Mouse (Mus musculus): ENCODE results near the gene Ppfibp1.

Ppfibp1 gene

GRCm38 (mm10) chr6:146913489-146914198 is 25.4 kb downstream of the Ppfibp1 start:
- no peak for DNase-seq (ENCODE audit: low spot score in 2 of 2)

- no peak for DNase-seq (ENCODE audit: low spot score in 2 of 2)
Observed at GRCm38 (mm10) chr6:146915808-146916207, 27.5 kb downstream of the Ppfibp1 start.

DNA sequence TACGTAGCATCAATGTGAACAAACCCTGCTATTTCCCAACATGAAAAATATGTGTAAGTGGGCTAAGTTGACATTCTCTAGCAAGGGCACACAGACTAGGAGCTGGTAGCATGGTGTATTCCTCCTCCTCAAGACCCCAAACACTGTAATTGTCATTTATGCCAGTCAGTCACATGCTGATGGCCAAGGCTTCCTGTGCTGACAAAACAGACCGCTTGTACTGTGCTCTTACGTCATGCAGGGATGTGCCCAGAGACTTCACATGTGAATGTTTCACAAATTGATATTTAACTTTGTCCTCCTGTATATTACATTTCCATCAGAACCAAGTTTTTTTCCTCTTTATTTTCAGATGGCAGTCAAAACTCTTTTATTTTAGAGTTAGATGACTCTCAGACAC is 29.1 kb downstream of the Ppfibp1 start:
- DNase-seq (ENCODE audit: low spot score in 2 of 2), result no peak

DNA sequence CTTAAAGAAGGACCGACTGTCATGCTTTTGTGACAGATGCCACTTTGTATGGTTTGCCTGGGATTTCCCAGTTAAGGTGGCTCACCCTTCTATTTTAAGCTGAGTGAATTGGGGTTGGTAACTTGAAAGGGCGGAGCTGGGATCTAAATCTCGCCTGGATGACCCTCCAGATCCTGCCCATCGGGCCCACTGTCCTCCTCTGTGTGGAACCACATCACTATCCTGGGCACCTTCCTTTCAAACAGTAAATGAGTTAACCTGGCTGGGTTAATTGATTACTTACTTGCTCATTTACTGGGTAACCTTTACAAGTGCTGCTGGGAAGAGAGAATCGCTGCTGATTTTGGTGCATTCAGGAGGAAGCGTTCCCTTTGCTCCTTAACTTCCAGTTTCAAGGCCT is 30.1 kb downstream of the Ppfibp1 start:
- no peak for DNase-seq (ENCODE audit: low spot score in 2 of 2)

DNA sequence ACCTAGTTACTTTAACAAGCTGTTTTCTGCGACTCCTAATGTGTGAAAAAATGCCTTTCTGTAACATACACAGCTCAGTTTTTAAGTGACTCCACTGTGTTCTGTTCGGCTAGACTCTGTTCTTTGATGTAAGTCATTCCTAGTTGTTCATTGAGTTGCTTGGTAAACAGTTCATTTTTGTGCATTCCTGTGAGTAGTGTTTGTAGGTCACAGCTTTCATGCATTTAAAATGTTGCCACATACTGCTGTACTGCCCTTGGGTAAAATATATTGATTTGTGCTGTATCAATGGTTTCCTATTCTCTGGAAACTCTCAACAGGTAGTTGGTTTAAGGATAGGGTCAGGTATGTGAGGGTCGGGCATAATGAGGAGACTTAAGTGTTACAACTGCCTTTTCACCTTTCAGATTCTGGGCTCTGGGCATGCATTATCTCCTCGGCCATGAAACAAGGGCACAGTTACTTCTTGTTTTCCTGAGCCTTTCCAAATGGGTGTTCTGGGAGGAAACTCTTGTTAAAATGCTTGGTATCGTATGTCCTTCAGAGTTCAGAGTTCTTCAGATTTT is 38.2 kb downstream of the Ppfibp1 start:
- DNase-seq (ENCODE audit: low spot score in 2 of 2), result no peak

DNA sequence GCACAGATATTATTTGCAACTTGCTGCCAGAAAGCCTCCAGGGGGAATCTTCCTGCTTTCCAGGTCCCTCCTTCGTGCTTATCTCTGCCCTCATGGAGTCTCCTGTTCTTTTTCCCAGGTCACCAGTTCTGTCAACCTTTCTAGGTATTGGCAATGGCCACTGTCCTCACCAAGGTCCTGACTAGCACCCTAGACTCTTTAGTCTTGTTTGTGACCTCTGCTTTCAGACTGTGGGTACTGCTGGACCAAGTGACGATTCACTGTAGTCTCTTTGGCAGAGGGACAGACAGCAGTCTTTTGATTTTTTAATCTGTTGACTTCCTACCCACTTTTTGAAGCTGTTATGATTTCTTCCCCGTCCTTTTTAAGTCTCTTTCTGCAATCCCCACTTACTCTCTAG is 39.8 kb downstream of the Ppfibp1 start:
- no peak for DNase-seq (ENCODE audit: low spot score in 2 of 2)

DNA sequence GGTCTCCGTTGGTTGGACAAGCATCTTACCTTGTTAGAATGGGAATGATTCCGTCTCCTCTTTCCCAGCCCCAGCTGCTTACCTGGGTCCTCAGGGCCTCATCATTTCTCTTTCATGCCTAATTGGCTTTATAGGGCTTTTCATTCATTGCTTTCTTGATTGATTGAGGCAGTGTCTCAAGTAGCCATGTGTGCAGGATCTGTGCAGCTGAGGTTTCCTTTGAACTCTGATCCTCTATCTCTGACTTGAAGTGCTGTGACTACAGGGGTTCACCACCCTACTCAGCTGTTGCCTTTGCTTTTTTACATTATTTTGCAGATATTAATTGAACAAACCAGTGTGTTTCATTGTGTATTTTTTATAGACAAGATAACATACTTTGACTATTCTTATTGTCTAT is 40.7 kb downstream of the Ppfibp1 start:
- no peak for DNase-seq (ENCODE audit: low spot score in 2 of 2)

GRCm38 (mm10) chr6:146933123-146933522 is 44.8 kb downstream of the Ppfibp1 start:
- DNase-seq (ENCODE audit: low spot score in 2 of 2), result no peak

- DNase-seq (ENCODE audit: low spot score in 2 of 2), result peak in 1 of 2 experiments; percentile 41
Observed at GRCm38 (mm10) chr6:146935957-146936356, 47.7 kb downstream of the Ppfibp1 start.

- no peak for DNase-seq (ENCODE audit: low spot score in 2 of 2)
Observed at GRCm38 (mm10) chr6:146939026-146939425, 50.7 kb downstream of the Ppfibp1 start.

DNA sequence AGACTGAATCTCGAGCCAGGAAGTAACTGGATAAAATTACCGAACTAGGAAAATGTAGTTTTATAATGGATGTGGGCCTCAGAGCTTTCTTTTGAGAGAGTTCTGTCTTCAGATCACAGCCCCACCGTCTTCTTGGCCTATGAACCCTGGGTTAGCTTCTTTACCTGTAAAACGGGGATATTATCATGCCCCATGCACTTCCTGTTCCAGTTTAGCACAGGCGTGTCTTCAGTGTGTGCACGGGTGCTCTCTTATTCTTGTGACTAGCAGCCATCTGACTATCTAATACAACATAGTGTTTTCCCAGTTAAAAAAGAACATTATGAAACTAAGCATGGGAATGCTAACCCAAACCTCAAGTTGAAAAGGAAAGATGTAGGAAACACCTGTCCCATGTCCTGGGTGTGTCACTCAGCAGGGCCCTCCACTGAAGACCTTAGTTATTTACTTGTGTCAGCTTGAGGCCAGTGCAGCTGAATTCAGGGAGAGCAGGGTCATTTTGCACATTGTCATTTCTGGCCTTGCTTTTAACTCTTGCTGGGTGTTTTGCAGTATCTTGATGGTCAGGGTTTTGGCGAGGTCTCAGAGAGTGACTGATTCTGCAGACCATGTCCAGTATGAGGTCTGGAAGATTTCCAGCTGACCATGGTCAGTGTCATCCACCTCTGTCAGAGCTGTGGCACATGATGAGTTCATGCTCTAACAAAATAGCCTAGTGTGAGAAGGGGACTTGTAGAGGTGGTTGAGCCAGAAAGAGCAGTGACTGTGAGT is 53.4 kb downstream of the Ppfibp1 start:
- DNase-seq (ENCODE audit: low spot score in 2 of 2), result no peak

GRCm38 (mm10) chr6:146944009-146944408 is 55.7 kb downstream of the Ppfibp1 start:
- no peak for DNase-seq (ENCODE audit: low spot score in 2 of 2)

DNA sequence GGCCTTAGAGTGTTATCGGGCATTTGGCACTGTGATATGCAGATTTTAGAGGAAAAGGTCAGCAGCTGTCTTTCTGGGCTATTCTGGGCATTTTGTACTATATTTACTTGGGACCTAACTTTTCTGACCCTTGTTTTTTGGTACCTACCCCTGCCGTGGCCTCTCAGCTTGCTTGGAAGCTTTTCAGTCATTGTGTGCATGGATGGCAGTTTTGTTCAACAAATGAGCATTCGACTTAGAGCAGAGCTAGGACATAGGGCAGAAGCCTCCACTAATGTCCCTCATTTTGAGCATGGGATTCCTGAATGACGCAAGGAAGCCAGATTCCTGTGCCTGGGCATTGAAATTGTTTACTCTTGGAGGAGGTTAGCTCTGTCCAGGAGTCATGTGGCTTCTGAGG is 56.5 kb downstream of the Ppfibp1 start:
- no peak for DNase-seq (ENCODE audit: low spot score in 2 of 2)

GRCm38 (mm10) chr6:146946327-146947029 is 58.2 kb downstream of the Ppfibp1 start:
- DNase-seq (ENCODE audit: low spot score in 2 of 2), result no peak

DNA sequence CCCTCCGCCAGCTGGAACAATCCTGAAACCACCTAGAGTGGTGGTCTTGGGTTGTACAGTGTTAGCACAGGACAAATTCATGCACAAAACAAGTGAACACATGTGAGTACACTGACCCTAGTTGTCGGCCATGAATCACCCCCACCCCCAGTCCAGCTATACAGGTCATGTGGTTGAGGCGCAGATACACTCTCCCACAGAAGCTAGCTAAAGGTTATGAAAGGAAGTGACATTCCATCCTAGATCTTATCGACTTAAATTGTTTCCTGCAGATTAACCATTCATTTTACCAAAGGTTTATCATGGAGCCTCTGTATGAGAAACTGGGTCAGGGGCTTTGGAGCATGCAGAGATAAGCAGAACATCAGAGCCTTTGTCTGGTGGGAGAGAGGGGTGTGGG is 58.9 kb downstream of the Ppfibp1 start:
- DNase-seq (ENCODE audit: low spot score in 2 of 2), result no peak

DNA sequence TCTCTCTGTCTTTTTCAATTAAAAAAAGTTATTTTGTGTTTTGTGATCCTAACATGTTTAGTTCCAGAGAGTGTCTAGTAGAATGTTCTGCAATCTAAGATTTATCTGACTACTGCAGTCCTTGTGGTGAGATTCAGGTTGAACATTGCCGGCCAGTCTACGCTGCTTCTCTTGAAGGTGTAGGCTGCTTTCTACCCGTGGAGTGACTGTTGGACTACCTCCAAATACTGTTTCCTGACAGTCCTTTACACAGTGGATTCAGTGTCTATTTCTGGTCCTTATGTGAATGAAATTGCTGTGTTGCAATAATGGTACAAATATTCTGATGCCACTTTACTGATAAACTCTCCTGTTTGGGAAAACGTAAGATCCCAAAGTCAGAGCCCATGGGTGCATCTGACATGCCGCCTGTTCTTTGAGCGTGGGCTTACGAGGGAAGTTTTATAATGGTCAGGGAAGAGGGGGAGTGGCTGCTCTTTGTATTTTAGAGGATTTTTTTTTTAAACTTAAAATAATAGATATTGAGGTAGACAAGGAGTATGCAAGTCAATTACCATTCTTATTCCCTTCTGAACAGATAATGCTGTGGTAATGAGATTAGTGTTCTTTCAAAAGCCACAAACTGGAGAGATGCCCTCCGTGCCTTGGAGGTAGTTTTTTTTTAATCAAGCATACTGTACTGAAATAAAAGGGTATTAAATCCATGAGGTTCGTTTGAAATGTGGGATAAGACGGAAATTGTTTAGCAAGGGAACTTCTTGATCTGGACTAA is 61.6 kb downstream of the Ppfibp1 start:
- DNase-seq (ENCODE audit: low spot score in 2 of 2), result no peak

DNA sequence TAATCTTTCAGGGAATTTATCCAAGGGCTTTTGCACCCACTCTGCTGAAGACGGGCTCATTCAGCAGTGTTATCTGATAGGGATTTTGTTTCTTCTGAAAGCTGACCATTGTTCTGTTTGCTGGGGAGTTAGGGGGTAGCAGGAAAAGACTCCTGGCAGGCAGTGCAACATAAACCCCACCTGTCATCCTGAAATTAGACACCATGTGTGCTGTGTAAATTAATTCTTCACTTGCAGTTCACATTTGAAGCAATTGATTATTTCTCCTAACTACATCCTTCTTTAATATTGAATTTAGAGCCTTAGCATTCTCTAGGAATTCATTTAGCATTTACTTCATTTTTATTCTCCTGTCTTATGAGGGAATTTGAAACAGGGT is 62.2 kb downstream of the Ppfibp1 start:
- DNase-seq (ENCODE audit: low spot score in 2 of 2), result no peak

DNA sequence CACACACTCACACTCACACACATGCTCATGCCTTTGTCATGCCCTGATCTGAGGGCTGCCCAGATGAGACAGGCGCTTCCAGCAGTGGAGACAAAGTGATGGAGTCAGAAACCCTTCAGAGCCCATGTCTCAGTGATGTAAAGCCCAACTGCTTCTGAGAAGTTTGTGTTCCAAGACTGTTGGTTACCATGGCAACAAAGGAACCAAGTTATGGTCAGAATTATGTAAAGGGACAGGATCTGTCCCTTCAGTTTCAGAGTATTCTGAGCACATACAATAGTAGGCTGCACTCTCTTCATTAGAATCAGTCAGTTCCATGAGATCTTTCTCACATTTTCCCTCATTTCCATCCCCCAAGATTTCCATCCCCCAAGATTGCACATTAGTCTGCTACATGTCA is 66.0 kb downstream of the Ppfibp1 start, which contains the start of gene 1700034J05Rik:
1700034J05Rik (minus strand) TSS at position 165 of the 400 bp plus-strand sequence.
- no peak for DNase-seq (ENCODE audit: low spot score in 2 of 2)

- DNase-seq (ENCODE audit: low spot score in 2 of 2), result no peak
Observed at GRCm38 (mm10) chr6:146955475-146955874, 67.2 kb downstream of the Ppfibp1 start.

DNA sequence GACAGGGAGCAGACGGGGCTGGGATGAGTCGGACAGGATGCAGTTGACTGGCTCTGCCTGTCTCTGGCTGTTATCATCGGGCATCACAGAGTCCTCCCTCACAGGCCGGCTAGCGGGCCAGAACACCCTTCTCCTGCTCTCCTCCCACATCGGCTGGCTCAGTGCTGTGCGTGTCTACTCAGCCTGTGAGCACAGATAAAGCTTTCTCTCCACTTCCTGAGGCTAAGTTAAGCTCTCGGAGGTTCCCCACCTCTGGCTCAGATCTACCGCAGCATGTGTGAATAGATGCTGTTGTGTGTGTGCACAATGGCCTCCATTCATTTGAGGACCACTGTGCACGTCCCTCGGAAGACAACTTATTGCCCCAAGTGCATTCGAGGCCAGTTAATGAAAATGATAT is 67.6 kb downstream of the Ppfibp1 start:
- peak; percentile 71 to 76 for DNase-seq (ENCODE audit: low spot score in 2 of 2)

DNA sequence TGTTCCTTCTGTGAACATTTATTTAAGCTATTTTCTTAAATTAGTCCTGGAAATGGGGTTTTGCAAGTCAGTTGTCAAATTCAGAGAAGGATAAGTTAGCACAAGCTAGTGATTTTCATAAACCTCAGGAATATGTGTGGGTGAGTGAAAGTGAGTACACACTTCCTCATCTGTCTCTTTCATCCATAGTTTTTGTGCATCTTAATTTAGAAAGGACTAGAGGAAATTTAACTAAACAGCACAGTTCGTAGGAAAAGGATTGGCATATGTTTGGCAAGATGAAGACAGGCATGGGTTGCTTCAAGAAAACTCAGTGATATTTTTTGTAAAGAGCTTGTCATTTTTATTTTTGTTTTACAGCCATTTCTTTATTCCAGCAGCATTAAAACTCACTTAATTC is 68.7 kb downstream of the Ppfibp1 start:
- DNase-seq (ENCODE audit: low spot score in 2 of 2), result no peak

- no peak for DNase-seq (ENCODE audit: low spot score in 2 of 2)
Observed at GRCm38 (mm10) chr6:146958694-146959093, 70.4 kb downstream of the Ppfibp1 start.

Measured in right cerebral cortex, postnatal 10 days (tissue).